Mouse (Mus musculus): Measurements from ENCODE around the gene Dpep1. TPM values are rescaled to one million over a fixed set of nuclear protein-coding genes. Genes with fewer than 3 reads are reported as not detected.

Gene Dpep1
- polyA plus RNA-seq (2016; fragmentation: Nextera tagmentation; extraction: Ambion mirVana) = 3.2 and 4.9 TPM in 2 replicates

GRCm38 (mm10) chr8:123185566-123186409, at the start of gene Dpep1:
TSS of gene Dpep1 (plus strand) at chr8:123186242.
- H3K27ac ChIP-seq = peak within 1 kb of the TSS; percentile 72
- H3K9me3 ChIP-seq = no peaks in the 10 kb centered on the region
- H3K27me3 ChIP-seq (ENCODE audit: insufficient read depth, poor library complexity, severe bottlenecking) = peaks cover 4% of the 10 kb centered on the region; the same call in 1 of the 2 replicates
- WGBS = 37% methylated on average over 19 of the region's 19 CpGs
- peak; percentile 59 for DNase-seq (ENCODE audit: low spot score)
- H3K4me3 ChIP-seq = no peak within 1 kb of the TSS
- H3K36me3 ChIP-seq = no peaks in the 10 kb centered on the region
- H3K4me1 ChIP-seq (replicated peaks) = peaks cover 31% of the 10 kb centered on the region

GRCm38 (mm10) chr8:123136287-123136686, 49.8 kb upstream of the Dpep1 start:
- H3K4me3 ChIP-seq = no peak overlapping the region
- no peak overlapping the region for H3K27ac ChIP-seq
- H3K27me3 ChIP-seq (ENCODE audit: insufficient read depth, poor library complexity, severe bottlenecking) = no peaks in the 10 kb centered on the region; the same call in 1 of the 2 replicates
- peaks cover 29% of the 10 kb centered on the region for H3K4me1 ChIP-seq (replicated peaks)
- no peaks in the 10 kb centered on the region for H3K36me3 ChIP-seq
- no peak for DNase-seq (ENCODE audit: low spot score)
- 0 out of 2 replicates have a peak, but pooled peaks cover 4% of the 10 kb centered on the region for H3K9me3 ChIP-seq
- 85% methylated on average over 9 of the region's 9 CpGs for WGBS

- peak; percentile 27 for DNase-seq (ENCODE audit: low spot score)
- peak overlapping the region; percentile 57 for H3K27ac ChIP-seq
- WGBS = 22% methylated on average over 2 of the region's 2 CpGs
- no peaks in the 10 kb centered on the region for H3K36me3 ChIP-seq
- H3K4me1 ChIP-seq (replicated peaks) = peaks cover 29% of the 10 kb centered on the region
- H3K9me3 ChIP-seq = 0 out of 2 replicates have a peak, but pooled peaks cover 4% of the 10 kb centered on the region
- H3K4me3 ChIP-seq = no peak overlapping the region
- no peaks in the 10 kb centered on the region; the same call in 1 of the 2 replicates for H3K27me3 ChIP-seq (ENCODE audit: insufficient read depth, poor library complexity, severe bottlenecking)
Measured at GRCm38 (mm10) chr8:123137645-123138077, 48.4 kb upstream of the Dpep1 start.

GRCm38 (mm10) chr8:123138741-123139140, 47.3 kb upstream of the Dpep1 start:
- no peaks in the 10 kb centered on the region for H3K36me3 ChIP-seq
- 64% methylated on average over 4 of the region's 4 CpGs for WGBS
- H3K9me3 ChIP-seq = no peaks in the 10 kb centered on the region
- H3K27ac ChIP-seq = no peak overlapping the region
- no peaks in the 10 kb centered on the region; the same call in 1 of the 2 replicates for H3K27me3 ChIP-seq (ENCODE audit: insufficient read depth, poor library complexity, severe bottlenecking)
- DNase-seq (ENCODE audit: low spot score) = no peak
- H3K4me1 ChIP-seq (replicated peaks) = peaks cover 29% of the 10 kb centered on the region
- H3K4me3 ChIP-seq = no peak overlapping the region

- Histone ChIP-seq H3K4me3 (no peak overlapping the region), H3K36me3 (no peaks in the 10 kb centered on the region), H3K27ac (no peak overlapping the region), H3K9me3 (no peaks in the 10 kb centered on the region), H3K4me1 (replicated peaks) (peaks cover 10% of the 10 kb centered on the region), H3K27me3 (ENCODE audit: insufficient read depth, poor library complexity, severe bottlenecking) (no peaks in the 10 kb centered on the region; the same call in 1 of the 2 replicates)
- no peak for DNase-seq (ENCODE audit: low spot score)
- whole genome bisulfite sequencing = 87% methylated on average over 14 of the region's 14 CpGs
Measured at GRCm38 (mm10) chr8:123141741-123142462, 44.1 kb upstream of the Dpep1 start.

GRCm38 (mm10) chr8:123145279-123145678, 40.8 kb upstream of the Dpep1 start:
- no peaks in the 10 kb centered on the region for H3K9me3 ChIP-seq
- H3K27ac ChIP-seq = no peak overlapping the region
- no peak overlapping the region for H3K4me3 ChIP-seq
- H3K4me1 ChIP-seq (replicated peaks) = no peaks in the 10 kb centered on the region
- 61% methylated on average over 6 of the region's 6 CpGs for WGBS
- no peaks in the 10 kb centered on the region for H3K36me3 ChIP-seq
- DNase-seq (ENCODE audit: low spot score) = peak; percentile 23
- H3K27me3 ChIP-seq (ENCODE audit: insufficient read depth, poor library complexity, severe bottlenecking) = no peaks in the 10 kb centered on the region

GRCm38 (mm10) chr8:123146390-123146789, 39.7 kb upstream of the Dpep1 start:
- Histone ChIP-seq H3K27ac (no peak overlapping the region), H3K9me3 (no peaks in the 10 kb centered on the region), H3K36me3 (no peaks in the 10 kb centered on the region), H3K4me1 (replicated peaks) (no peaks in the 10 kb centered on the region; the same call in 1 of the 2 replicates), H3K27me3 (ENCODE audit: insufficient read depth, poor library complexity, severe bottlenecking) (no peaks in the 10 kb centered on the region), H3K4me3 (no peak overlapping the region)
- 85% methylated on average over 7 of the region's 7 CpGs for WGBS
- DNase-seq (ENCODE audit: low spot score) = no peak

- DNase-seq (ENCODE audit: low spot score) = no peak
- Histone ChIP-seq H3K4me3 (no peak overlapping the region), H3K4me1 (replicated peaks) (no peaks in the 10 kb centered on the region; the same call in 1 of the 2 replicates), H3K27me3 (ENCODE audit: insufficient read depth, poor library complexity, severe bottlenecking) (no peaks in the 10 kb centered on the region), H3K27ac (no peak overlapping the region), H3K36me3 (no peaks in the 10 kb centered on the region), H3K9me3 (no peaks in the 10 kb centered on the region)
- 75% methylated on average over 9 of the region's 9 CpGs for WGBS
Measured at GRCm38 (mm10) chr8:123150737-123151171, 35.3 kb upstream of the Dpep1 start.

- Histone ChIP-seq H3K4me1 (replicated peaks) (peaks cover 20% of the 10 kb centered on the region), H3K4me3 (no peak overlapping the region), H3K27me3 (ENCODE audit: insufficient read depth, poor library complexity, severe bottlenecking) (no peaks in the 10 kb centered on the region), H3K36me3 (no peaks in the 10 kb centered on the region), H3K9me3 (no peaks in the 10 kb centered on the region), H3K27ac (no peak overlapping the region)
- 82% methylated on average over 5 of the region's 5 CpGs for WGBS
- DNase-seq (ENCODE audit: low spot score) = no peak
Measured at GRCm38 (mm10) chr8:123155177-123155576, 30.9 kb upstream of the Dpep1 start.

GRCm38 (mm10) chr8:123156070-123156773, 29.8 kb upstream of the Dpep1 start:
- H3K27me3 ChIP-seq (ENCODE audit: insufficient read depth, poor library complexity, severe bottlenecking) = no peaks in the 10 kb centered on the region
- 0 out of 2 replicates have a peak overlapping the region, but pooled peaks have one; percentile 2 for H3K27ac ChIP-seq
- DNase-seq (ENCODE audit: low spot score) = no peak
- H3K4me1 ChIP-seq (replicated peaks) = peaks cover 20% of the 10 kb centered on the region
- H3K36me3 ChIP-seq = no peaks in the 10 kb centered on the region
- H3K9me3 ChIP-seq = no peaks in the 10 kb centered on the region
- 77% methylated on average over 9 of the region's 9 CpGs for WGBS
- H3K4me3 ChIP-seq = no peak overlapping the region

- Histone ChIP-seq H3K27ac (peak within 1 kb of the TSS; percentile 50; the same call in 1 of the 2 replicates), H3K4me1 (replicated peaks) (peaks cover 20% of the 10 kb centered on the region), H3K27me3 (ENCODE audit: insufficient read depth, poor library complexity, severe bottlenecking) (no peaks in the 10 kb centered on the region), H3K36me3 (no peaks in the 10 kb centered on the region), H3K4me3 (peak within 1 kb of the TSS; percentile 31), H3K9me3 (no peaks in the 10 kb centered on the region)
- WGBS = 32% methylated on average over 13 of the region's 13 CpGs
- peak; percentile 14 for DNase-seq (ENCODE audit: low spot score)
Measured at GRCm38 (mm10) chr8:123157888-123158465, 28.1 kb upstream of the Dpep1 start, which contains the start of gene Sult5a1. TSS of gene Sult5a1 (minus strand) at chr8:123158315.

GRCm38 (mm10) chr8:123181391-123181790, 4.7 kb upstream of the Dpep1 start:
- no peak overlapping the region for H3K4me3 ChIP-seq
- H3K4me1 ChIP-seq (replicated peaks) = peaks cover 24% of the 10 kb centered on the region
- DNase-seq (ENCODE audit: low spot score) = peak; percentile 59
- H3K36me3 ChIP-seq = no peaks in the 10 kb centered on the region
- no peaks in the 10 kb centered on the region; the same call in 1 of the 2 replicates for H3K27me3 ChIP-seq (ENCODE audit: insufficient read depth, poor library complexity, severe bottlenecking)
- no peak overlapping the region; the same call in 1 of the 2 replicates for H3K27ac ChIP-seq
- H3K9me3 ChIP-seq = peaks cover 27% of the 10 kb centered on the region
- WGBS = 56% methylated on average over 3 of the region's 3 CpGs
